Mouse (Mus musculus) liver, embryonic 15.5 days (tissue): ENCODE results near the gene Gm11037. TPM values are rescaled to one million over a fixed set of nuclear protein-coding genes. Genes with fewer than 3 reads are reported as not detected.
A peak's percentile ranks its signal among the peaks of the same experiment; 100 is the strongest.

Experiments used
- ATAC-seq: fragments of 200-750 bp; cut with Nextera tagmentation; 2 replicates; pipeline ENCODE4 v1.8.0; 2017; ENCODE audit warnings: moderate number of reproducible peaks, mild to moderate bottlenecking, moderate library complexity; ENCODE audit not compliant: insufficient read depth
- H3K27ac ChIP-seq: fragments of 300-500 bp; sonication (generic); replicated peaks from 2 replicates; pipeline ENCODE4 v1.5.1; 2015; ENCODE audit warnings: mild to moderate bottlenecking, inconsistent platforms
- H3K27me3 ChIP-seq: fragments of 300-500 bp; sonication (generic); 2 replicates; pipeline ENCODE4 v1.6.1; 2015; ENCODE audit warnings: mild to moderate bottlenecking, inconsistent platforms
- H3K36me3 ChIP-seq: fragments of 300-500 bp; sonication (generic); replicated peaks from 2 replicates; pipeline ENCODE4 v1.6.1; 2015; ENCODE audit warnings: moderate library complexity, mild to moderate bottlenecking, inconsistent platforms
- H3K4me1 ChIP-seq: fragments of 300-500 bp; sonication (generic); replicated peaks from 2 replicates; pipeline ENCODE4 v1.6.1; 2015; ENCODE audit warnings: inconsistent platforms
- H3K4me2 ChIP-seq: fragments of 300-500 bp; sonication (generic); 2 replicates; pipeline ENCODE4 v1.6.1; 2015; ENCODE audit warnings: moderate library complexity, mild to moderate bottlenecking, inconsistent platforms
- H3K4me3 ChIP-seq: fragments of 300-500 bp; sonication (generic); replicated peaks from 2 replicates; pipeline ENCODE4 v1.5.1; 2015; ENCODE audit warnings: mild to moderate bottlenecking, inconsistent platforms
- H3K9ac ChIP-seq: fragments of 300-500 bp; sonication (generic); 2 replicates; pipeline ENCODE4 v1.6.1; 2015; ENCODE audit warnings: moderate library complexity, mild to moderate bottlenecking, inconsistent platforms
- H3K9me3 ChIP-seq: fragments of 300-500 bp; sonication (generic); replicated peaks from 2 replicates; pipeline ENCODE4 v1.6.1; 2016; ENCODE audit warnings: inconsistent platforms
- whole genome bisulfite sequencing: fragments of 180-500 bp; shearing (Covaris S2); methylation state at CpG from one replicate; pipeline ENCODE4 v1.1.7; 2015; ENCODE audit warnings: mixed read lengths; ENCODE audit not compliant: insufficient replicate concordance; 5-methylcytosine and 5-hydroxymethylcytosine counted together
- polyA plus RNA-seq: library from polyadenylated mRNA; unstranded; fragments of >200 nt; fragmentation: Nextera tagmentation; extraction: Ambion mirVana; gene quantifications from 2 replicates; pipeline ENCODE4 v1.2.1, GENCODE M21; 2015

The Gm11037 gene
- not detected in 2 replicates for polyA plus RNA-seq

- no peak within 1 kb of the TSS for H3K4me3 ChIP-seq
- H3K27me3 ChIP-seq = no peaks in the 10 kb centered on the region
- H3K9ac ChIP-seq = 0 out of 2 replicates have a peak within 1 kb of the TSS, but pooled peaks have one; percentile 67
- 81% methylated on average over 9 of the region's 9 CpGs for WGBS
- peaks cover 84% of the 10 kb centered on the region for H3K4me1 ChIP-seq
- ATAC-seq = no peak
- H3K4me2 ChIP-seq = no peak within 1 kb of the TSS
- H3K36me3 ChIP-seq = no peaks in the 10 kb centered on the region
- no peaks in the 10 kb centered on the region for H3K9me3 ChIP-seq
- H3K27ac ChIP-seq = peak within 1 kb of the TSS; percentile 98
These were observed at the start of gene Gm11037 for GRCm38 (mm10) chr2:131132930-131133547. TSS of gene Gm11037 (plus strand) at chr2:131133497.

- peaks cover 7% of the 10 kb centered on the region; the same call in 1 of the 2 replicates for H3K4me1 ChIP-seq
- peaks cover 52% of the 10 kb centered on the region for H3K27me3 ChIP-seq
- no peaks in the 10 kb centered on the region for H3K36me3 ChIP-seq
- H3K4me2 ChIP-seq = no peak overlapping the region
- no peak overlapping the region for H3K9ac ChIP-seq
- no peak overlapping the region for H3K4me3 ChIP-seq
- no peak overlapping the region for H3K27ac ChIP-seq
- no peak for ATAC-seq
- H3K9me3 ChIP-seq = no peaks in the 10 kb centered on the region
- WGBS = 70% methylated on average over 4 of the region's 4 CpGs
These were observed 49.1 kb upstream of the Gm11037 start for GRCm38 (mm10) chr2:131084206-131084605.

- Histone ChIP-seq H3K4me3 (no peak within 1 kb of the TSS), H3K4me2 (no peak within 1 kb of the TSS), H3K27me3 (peaks cover 29% of the 10 kb centered on the region; the same call in 1 of the 2 replicates), H3K9ac (no peak within 1 kb of the TSS), H3K4me1 (peaks cover 7% of the 10 kb centered on the region; the same call in 1 of the 2 replicates), H3K36me3 (no peaks in the 10 kb centered on the region), H3K27ac (no peak within 1 kb of the TSS), H3K9me3 (no peaks in the 10 kb centered on the region)
- 47% methylated on average over 11 of the region's 11 CpGs for WGBS
- ATAC-seq = no peak
These were observed 46.5 kb upstream of the Gm11037 start, which contains the start of gene Siglec1 for GRCm38 (mm10) chr2:131086667-131087390. TSS of gene Siglec1 (minus strand) at chr2:131086765.

GRCm38 (mm10) chr2:131088581-131088980 lies 44.7 kb upstream of the Gm11037 start:
- WGBS = 55% methylated on average over 4 of the region's 4 CpGs
- Histone ChIP-seq H3K27ac (no peak overlapping the region), H3K4me2 (no peak overlapping the region), H3K9ac (no peak overlapping the region), H3K4me1 (peaks cover 7% of the 10 kb centered on the region; the same call in 1 of the 2 replicates), H3K9me3 (no peaks in the 10 kb centered on the region), H3K36me3 (no peaks in the 10 kb centered on the region), H3K4me3 (no peak overlapping the region), H3K27me3 (peaks cover 23% of the 10 kb centered on the region; the same call in 1 of the 2 replicates)
- no peak; the same call in 1 of the 2 replicates for ATAC-seq

- Histone ChIP-seq H3K9ac (no peak overlapping the region), H3K9me3 (no peaks in the 10 kb centered on the region), H3K4me3 (no peak overlapping the region), H3K4me2 (no peak overlapping the region), H3K27me3 (peaks cover 23% of the 10 kb centered on the region; the same call in 1 of the 2 replicates), H3K36me3 (no peaks in the 10 kb centered on the region), H3K27ac (no peak overlapping the region), H3K4me1 (peaks cover 10% of the 10 kb centered on the region)
- 56% methylated on average over 1 of the region's 1 CpGs for WGBS
- no peak for ATAC-seq
These were observed 43.7 kb upstream of the Gm11037 start for GRCm38 (mm10) chr2:131089634-131090033.

- Histone ChIP-seq H3K27me3 (peaks cover 17% of the 10 kb centered on the region; the same call in 1 of the 2 replicates), H3K4me1 (peaks cover 22% of the 10 kb centered on the region), H3K4me2 (no peak overlapping the region), H3K36me3 (no peaks in the 10 kb centered on the region), H3K9me3 (no peaks in the 10 kb centered on the region), H3K27ac (0 out of 2 replicates have a peak overlapping the region, but pooled peaks have one; percentile 14), H3K9ac (no peak overlapping the region), H3K4me3 (no peak overlapping the region)
- 47% methylated on average over 3 of the region's 3 CpGs for WGBS
- no peak for ATAC-seq
These were observed 42.4 kb upstream of the Gm11037 start for GRCm38 (mm10) chr2:131090852-131091251.

- WGBS = 77% methylated on average over 5 of the region's 5 CpGs
- no peak overlapping the region for H3K4me3 ChIP-seq
- peaks cover 39% of the 10 kb centered on the region for H3K4me1 ChIP-seq
- no peaks in the 10 kb centered on the region for H3K36me3 ChIP-seq
- H3K27ac ChIP-seq = no peak overlapping the region
- H3K9ac ChIP-seq = no peak overlapping the region
- ATAC-seq = no peak
- no peaks in the 10 kb centered on the region; the same call in 1 of the 2 replicates for H3K27me3 ChIP-seq
- no peak overlapping the region for H3K4me2 ChIP-seq
- H3K9me3 ChIP-seq = no peaks in the 10 kb centered on the region
These were observed 39.7 kb upstream of the Gm11037 start for GRCm38 (mm10) chr2:131093577-131093976.

GRCm38 (mm10) chr2:131094823-131095222 lies 38.5 kb upstream of the Gm11037 start:
- no peaks in the 10 kb centered on the region; the same call in 1 of the 2 replicates for H3K27me3 ChIP-seq
- H3K27ac ChIP-seq = no peak overlapping the region
- peaks cover 33% of the 10 kb centered on the region for H3K4me1 ChIP-seq
- H3K36me3 ChIP-seq = no peaks in the 10 kb centered on the region
- 0% methylated on average over 1 of the region's 1 CpGs for WGBS
- H3K4me2 ChIP-seq = no peak overlapping the region
- no peaks in the 10 kb centered on the region for H3K9me3 ChIP-seq
- no peak overlapping the region for H3K4me3 ChIP-seq
- no peak overlapping the region for H3K9ac ChIP-seq
- ATAC-seq = no peak

GRCm38 (mm10) chr2:131096101-131096795 lies 37.0 kb upstream of the Gm11037 start:
- peak overlapping the region; percentile 15; the same call in 1 of the 2 replicates for H3K4me3 ChIP-seq
- H3K27ac ChIP-seq = peak overlapping the region; percentile 97
- no peaks in the 10 kb centered on the region for H3K36me3 ChIP-seq
- H3K27me3 ChIP-seq = no peaks in the 10 kb centered on the region
- ATAC-seq = peak; percentile 96
- peak overlapping the region; percentile 46 for H3K9ac ChIP-seq
- H3K4me1 ChIP-seq = peaks cover 33% of the 10 kb centered on the region
- H3K9me3 ChIP-seq = no peaks in the 10 kb centered on the region
- 6% methylated on average over 9 of the region's 9 CpGs for WGBS
- H3K4me2 ChIP-seq = peak overlapping the region; percentile 58

- no peaks in the 10 kb centered on the region for H3K9me3 ChIP-seq
- H3K4me3 ChIP-seq = no peak overlapping the region; the same call in 1 of the 2 replicates
- WGBS = 69% methylated on average over 4 of the region's 4 CpGs
- peak overlapping the region; percentile 97 for H3K27ac ChIP-seq
- H3K9ac ChIP-seq = no peak overlapping the region
- no peaks in the 10 kb centered on the region for H3K36me3 ChIP-seq
- ATAC-seq = no peak
- 0 out of 2 replicates have a peak, but pooled peaks cover 5% of the 10 kb centered on the region for H3K27me3 ChIP-seq
- H3K4me1 ChIP-seq = peaks cover 33% of the 10 kb centered on the region
- H3K4me2 ChIP-seq = peak overlapping the region; percentile 58; the same call in 1 of the 2 replicates
These were observed 36.2 kb upstream of the Gm11037 start for GRCm38 (mm10) chr2:131097087-131097486.
